Mouse (Mus musculus) embryonic facial prominence, embryonic 11.5 days (tissue): ENCODE measurements at regions not wholly inside any gene's neighbourhood (a gene's known extent, or its start where the extent isn't known, plus 50 kb on each side); places are given as distances from the start of the nearest gene placed in this dataset.

Source experiments
- ATAC-seq: fragments of 200-750 bp; cut with Nextera tagmentation; replicated peaks from 2 replicates; pipeline ENCODE4 v1.8.0; 2017; ENCODE audit warnings: low read depth; ENCODE audit not compliant: insufficient number of reproducible peaks, low FRiP score, low TSS enrichment
- DNase-seq: peaks from one replicate; pipeline ENCODE4 v3.0.0-alpha.2; 2015; ENCODE audit warnings: low spot score
- H3K27ac ChIP-seq: fragments of 300-500 bp; sonication (generic); replicated peaks from 2 replicates; pipeline ENCODE4 v1.5.1; 2014; ENCODE audit warnings: mild to moderate bottlenecking, low read depth, low read length, control low read depth
- H3K27me3 ChIP-seq: fragments of 300-500 bp; sonication (generic); 2 replicates; pipeline ENCODE4 v1.6.1; 2014; ENCODE audit warnings: mild to moderate bottlenecking, low read length, moderate library complexity, mixed read lengths; ENCODE audit not compliant: control insufficient read depth, insufficient read depth
- H3K36me3 ChIP-seq: fragments of 300-500 bp; sonication (generic); replicated peaks from 2 replicates; pipeline ENCODE4 v1.6.1; 2014; ENCODE audit warnings: low read depth, mild to moderate bottlenecking, low read length, moderate library complexity, mixed read lengths; ENCODE audit not compliant: control insufficient read depth, insufficient read depth
- H3K4me1 ChIP-seq: fragments of 300-500 bp; sonication (generic); 2 replicates; pipeline ENCODE4 v1.6.1; 2014; ENCODE audit warnings: low read length, mixed read lengths; ENCODE audit not compliant: control insufficient read depth, insufficient read depth
- H3K4me2 ChIP-seq: fragments of 300-500 bp; sonication (generic); 2 replicates; pipeline ENCODE4 v1.6.1; 2014; ENCODE audit warnings: low read depth, mild to moderate bottlenecking, control low read depth, low read length, moderate library complexity
- H3K4me3 ChIP-seq: fragments of 300-500 bp; sonication (generic); 2 replicates; pipeline ENCODE4 v1.5.1; 2014; ENCODE audit warnings: low read depth, low read length, control low read depth
- H3K9ac ChIP-seq: fragments of 300-500 bp; sonication (generic); replicated peaks from 2 replicates; pipeline ENCODE4 v1.6.1; 2014; ENCODE audit warnings: mild to moderate bottlenecking, control low read depth, low read length
- H3K9me3 ChIP-seq: fragments of 300-500 bp; sonication (generic); replicated peaks from 2 replicates; pipeline ENCODE4 v1.6.1; 2016; ENCODE audit warnings: mild to moderate bottlenecking, low read length, inconsistent platforms, mixed read lengths; ENCODE audit not compliant: control insufficient read depth
- WGBS: fragments of 180-500 bp; shearing (Covaris S2); extraction: QIAGEN DNeasy Blood & Tissue Kit; methylation state at CpG from one replicate; pipeline ENCODE4 v1.1.7; 2014; 5-methylcytosine and 5-hydroxymethylcytosine counted together

- Histone ChIP-seq H3K9ac (no peak overlapping the region), H3K4me2 (no peak overlapping the region), H3K4me1 (no peaks in the 10 kb centered on the region), H3K27me3 (no peaks in the 10 kb centered on the region), H3K36me3 (no peaks in the 10 kb centered on the region), H3K27ac (no peak overlapping the region), H3K4me3 (no peak overlapping the region), H3K9me3 (no peaks in the 10 kb centered on the region)
- no peak for DNase-seq
- WGBS, result 77% methylated on average over 2 of the region's 2 CpGs
- no peak for ATAC-seq
Measured at GRCm38 (mm10) chr5:149926786-149927185, 91.7 kb upstream of the Rxfp2 start.

GRCm38 (mm10) chr5:149931574-149932161, 86.8 kb upstream of the Rxfp2 start:
- H3K4me3 ChIP-seq, result no peak overlapping the region
- WGBS, result 74% methylated on average over 9 of the region's 9 CpGs
- no peaks in the 10 kb centered on the region for H3K9me3 ChIP-seq
- no peaks in the 10 kb centered on the region for H3K4me1 ChIP-seq
- no peaks in the 10 kb centered on the region for H3K27me3 ChIP-seq
- H3K9ac ChIP-seq, result no peak overlapping the region
- no peak overlapping the region for H3K27ac ChIP-seq
- H3K36me3 ChIP-seq, result no peaks in the 10 kb centered on the region
- ATAC-seq (no peak), DNase-seq (no peak)
- H3K4me2 ChIP-seq, result no peak overlapping the region

- no peak overlapping the region for H3K4me3 ChIP-seq
- no peaks in the 10 kb centered on the region for H3K36me3 ChIP-seq
- WGBS, result 34% methylated on average over 4 of the region's 4 CpGs
- H3K27me3 ChIP-seq, result no peaks in the 10 kb centered on the region
- H3K4me2 ChIP-seq, result no peak overlapping the region
- H3K9ac ChIP-seq, result no peak overlapping the region
- peak; percentile 45 for DNase-seq
- no peak for ATAC-seq
- H3K4me1 ChIP-seq, result no peaks in the 10 kb centered on the region
- H3K27ac ChIP-seq, result no peak overlapping the region
- no peaks in the 10 kb centered on the region for H3K9me3 ChIP-seq
Measured at GRCm38 (mm10) chr5:149932220-149932619, 86.3 kb upstream of the Rxfp2 start.

- Histone ChIP-seq H3K27me3 (no peaks in the 10 kb centered on the region), H3K4me1 (no peaks in the 10 kb centered on the region), H3K4me2 (no peak overlapping the region), H3K4me3 (no peak overlapping the region), H3K9me3 (no peaks in the 10 kb centered on the region), H3K9ac (no peak overlapping the region), H3K27ac (no peak overlapping the region), H3K36me3 (no peaks in the 10 kb centered on the region)
- no peak for ATAC-seq
- DNase-seq, result no peak
Measured at GRCm38 (mm10) chr5:149945651-149946050, 72.8 kb upstream of the Rxfp2 start.

- ATAC-seq (no peak), DNase-seq (no peak)
- H3K4me2 ChIP-seq, result no peak overlapping the region
- H3K27ac ChIP-seq, result no peak overlapping the region
- no peaks in the 10 kb centered on the region for H3K4me1 ChIP-seq
- H3K27me3 ChIP-seq, result no peaks in the 10 kb centered on the region
- no peak overlapping the region for H3K4me3 ChIP-seq
- no peak overlapping the region for H3K9ac ChIP-seq
- no peaks in the 10 kb centered on the region for H3K9me3 ChIP-seq
- no peaks in the 10 kb centered on the region for H3K36me3 ChIP-seq
- 91% methylated on average over 2 of the region's 2 CpGs for WGBS
Measured at GRCm38 (mm10) chr5:149947491-149947890, 71.0 kb upstream of the Rxfp2 start.

- no peak overlapping the region for H3K9ac ChIP-seq
- no peak overlapping the region for H3K4me2 ChIP-seq
- H3K36me3 ChIP-seq, result no peaks in the 10 kb centered on the region
- H3K4me3 ChIP-seq, result no peak overlapping the region
- DNase-seq, result no peak
- H3K27ac ChIP-seq, result no peak overlapping the region
- no peaks in the 10 kb centered on the region for H3K27me3 ChIP-seq
- H3K4me1 ChIP-seq, result no peaks in the 10 kb centered on the region
- no peaks in the 10 kb centered on the region; the same call in 1 of the 2 replicates for H3K9me3 ChIP-seq
- 95% methylated on average over 4 of the region's 4 CpGs for WGBS
- no peak for ATAC-seq
Measured at GRCm38 (mm10) chr5:149956931-149957330, 61.5 kb upstream of the Rxfp2 start.

- 86% methylated on average over 11 of the region's 11 CpGs for WGBS
- no peaks in the 10 kb centered on the region; the same call in 1 of the 2 replicates for H3K9me3 ChIP-seq
- no peak overlapping the region for H3K9ac ChIP-seq
- H3K4me1 ChIP-seq, result no peaks in the 10 kb centered on the region
- no peak overlapping the region for H3K4me3 ChIP-seq
- no peak overlapping the region for H3K27ac ChIP-seq
- H3K36me3 ChIP-seq, result no peaks in the 10 kb centered on the region
- no peak for ATAC-seq
- no peak for DNase-seq
- no peak overlapping the region for H3K4me2 ChIP-seq
- H3K27me3 ChIP-seq, result no peaks in the 10 kb centered on the region
Measured at GRCm38 (mm10) chr5:149961178-149961577, 57.3 kb upstream of the Rxfp2 start.

- no peak for DNase-seq
- Histone ChIP-seq H3K9me3 (no peaks in the 10 kb centered on the region), H3K4me3 (no peak overlapping the region), H3K27ac (no peak overlapping the region), H3K4me2 (no peak overlapping the region; the same call in 1 of the 2 replicates), H3K36me3 (no peaks in the 10 kb centered on the region), H3K27me3 (no peaks in the 10 kb centered on the region), H3K4me1 (no peaks in the 10 kb centered on the region), H3K9ac (no peak overlapping the region)
- ATAC-seq, result no peak
- WGBS, result 28% methylated on average over 13 of the region's 13 CpGs
Measured at GRCm38 (mm10) chr5:149964748-149965147, 53.7 kb upstream of the Rxfp2 start.
